In the genomic region with DNA sequence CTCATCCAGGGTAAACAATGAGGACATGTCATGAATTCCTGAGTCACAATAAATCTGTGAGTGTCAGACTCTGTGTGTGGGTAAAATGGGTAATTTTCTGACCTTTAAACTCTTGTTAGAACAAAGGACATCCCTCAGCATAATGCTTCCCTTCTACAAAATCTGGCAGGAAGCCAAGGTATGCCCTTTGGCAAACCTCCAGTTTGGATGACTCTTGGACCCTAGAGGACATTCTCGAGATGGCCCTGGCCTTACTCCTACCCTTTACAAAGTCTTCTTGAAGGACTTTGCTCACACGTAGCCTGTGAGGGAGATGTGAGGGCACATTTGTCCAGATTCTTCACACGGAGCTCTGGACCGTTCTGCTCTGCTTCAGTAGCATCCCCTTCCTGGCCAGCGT, we compare ENCODE assay signal across 9 mouse cellular contexts.
A peak's percentile ranks its signal among the peaks of the same experiment; 100 is the strongest.
DNase-seq lines count a peak whose midpoint lies in the region; ATAC-seq and TF ChIP-seq lines count a peak whose summit lies in the region.
"Had no signal": no experiment of that assay in that cellular context is flagged by ENCODE, and none has a peak within 500 bp of the region (broad histone marks: within the 10 kb centered on the region; RNA-seq: fewer than 3 reads in every experiment).

No protein-coding gene starts in this region.

- H3K9ac ChIP-seq in CH12.LX (ENCODE audit: insufficient read depth, low read depth): no peak overlapping the region
- no peak overlapping the region for H3K9ac ChIP-seq in lung, embryonic 14.5 days

- TF ChIP-seq EP300 in CH12.LX (IDR thresholded peaks at IDR 0.05; ENCODE audit: low read length): no peak

- dilution Hi-C loops in CH12.LX (cut with MboI; ENCODE audit: extremely low pct_ligation_motif_present, extremely low pct_unique_long_range_greater_than_20kb, low sequenced_read_pairs): no loop called here

- WGBS in lung, embryonic 14.5 days: 18% methylated on average over 5 of the region's 5 CpGs

- no peaks in the 10 kb centered on the region for H3K9me3 ChIP-seq in CH12.LX (replicated peaks; ENCODE audit: low read length)
- H3K9me3 ChIP-seq in lung, embryonic 14.5 days (ENCODE audit: low read depth, low read length): no peaks in the 10 kb centered on the region

- H3K36me3 ChIP-seq in CH12.LX (replicated peaks in 1 of 2; ENCODE audit: control insufficient read depth in 1 of 2, insufficient read depth in 1 of 2, low read length in 1 of 2): no peaks in the 10 kb centered on the region
- H3K36me3 ChIP-seq in lung, embryonic 14.5 days (ENCODE audit: insufficient read depth): no peaks in the 10 kb centered on the region

- intact Hi-C loops in heart, postnatal 10 days (cut with DNase I): no loop called here
- intact Hi-C loops in left cerebral cortex, postnatal 36 days (cut with DNase I): no loop called here

- no peak overlapping the region for H3K27ac ChIP-seq in CH12.LX (ENCODE audit: insufficient read depth, low read depth)
- no peak overlapping the region for H3K27ac ChIP-seq in lung, embryonic 14.5 days (ENCODE audit: low read depth)
- H3K27ac ChIP-seq: macrophage had no signal

- H3K4me3 ChIP-seq in CH12.LX (replicated peaks in 1 of 3; ENCODE audit: low read depth in 2 of 3, low read length in 2 of 3, poor library complexity in 1 of 3): no peak overlapping the region
- no peak overlapping the region for H3K4me3 ChIP-seq in lung, embryonic 14.5 days (ENCODE audit: low read depth, low read length)

- H3K4me2 ChIP-seq in CH12.LX (ENCODE audit: insufficient read depth, low read depth, poor library complexity, severe bottlenecking): peak overlapping the region; percentile 21; the same call in 1 of the 2 replicates
- H3K4me2 ChIP-seq in lung, embryonic 14.5 days: no peak overlapping the region

- no peak for TF ChIP-seq CTCF in CH12.LX (conservative IDR thresholded peaks at IDR 0.05 in 1 of 2, IDR thresholded peaks at IDR 0.05 in 1 of 2; ENCODE audit: low read depth in 2 of 2, low read length in 2 of 2)
- peak; percentile 30 for TF ChIP-seq CTCF in lung, embryonic 14.5 days (IDR thresholded peaks at IDR 0.05; ENCODE audit: low read depth)

- TF ChIP-seq POLR2A in CH12.LX (IDR thresholded peaks at IDR 0.05; ENCODE audit: low read depth, low read length): no peak

- peak; percentile 27 for DNase-seq in embryo, embryonic 10 days (ENCODE audit: low spot score)
- DNase-seq in embryo, embryonic 9.5 days (ENCODE audit: extremely low spot score): no peak
- DNase-seq in CH12.LX (ENCODE audit: extremely low read depth): no peak
- DNase-seq in heart, postnatal 10 days: peak; percentile 23 to 39
- DNase-seq in lung, embryonic 14.5 days: peak; percentile 88
- DNase-seq in urinary bladder, postnatal 25 days (ENCODE audit: low spot score): no peak
- no peak for DNase-seq in left cerebral cortex, postnatal 36 days (ENCODE audit: low spot score in 2 of 2)
- DNase-seq in spleen, postnatal 4 days (ENCODE audit: low spot score in 2 of 2): no peak

- TF ChIP-seq RAD21 in CH12.LX (IDR thresholded peaks at IDR 0.05; ENCODE audit: low read depth, low read length): no peak

- no peaks in the 10 kb centered on the region for H3K79me2 ChIP-seq in CH12.LX (replicated peaks; ENCODE audit: control insufficient read depth, extremely low read depth, insufficient read depth, poor library complexity, severe bottlenecking)

- ATAC-seq in lung, embryonic 14.5 days (ENCODE audit: insufficient read depth): peak; percentile 75

- H3K27me3 ChIP-seq in CH12.LX (replicated peaks): no peaks in the 10 kb centered on the region
- H3K27me3 ChIP-seq in lung, embryonic 14.5 days (ENCODE audit: insufficient read depth, low read length): no peaks in the 10 kb centered on the region

- in situ Hi-C loops in CH12.LX (cut with MboI; ENCODE audit: low pct_ligation_motif_present, low pct_unique_long_range_greater_than_20kb, low sequenced_read_pairs): no loop called here

- no peaks in the 10 kb centered on the region for H3K4me1 ChIP-seq in CH12.LX (ENCODE audit: control insufficient read depth in 1 of 2, insufficient read depth in 2 of 2)
- H3K4me1 ChIP-seq in lung, embryonic 14.5 days (ENCODE audit: insufficient read depth): peaks cover 13% of the 10 kb centered on the region; the same call in 1 of the 2 replicates

TF ChIP-seq in CH12.LX, 34 proteins besides CTCF, POLR2A, EP300 and RAD21:
- no peak for TF ChIP-seq RCOR1 (conservative IDR thresholded peaks at IDR 0.05; ENCODE audit: low read depth, low read length)
- TF ChIP-seq NRF1 (IDR thresholded peaks at IDR 0.05; ENCODE audit: low read depth, low read length): no peak
- no peak for TF ChIP-seq JUND (conservative IDR thresholded peaks at IDR 0.05; ENCODE audit: low read depth, low read length)
- TF ChIP-seq SIN3A (IDR thresholded peaks at IDR 0.05; ENCODE audit: low read length): no peak
- no peak for TF ChIP-seq SMC3 (IDR thresholded peaks at IDR 0.05; ENCODE audit: low read depth, low read length)
- TF ChIP-seq MAZ (IDR thresholded peaks at IDR 0.05; ENCODE audit: low read depth, low read length): no peak
- no peak for TF ChIP-seq ZNF384 (IDR thresholded peaks at IDR 0.05; ENCODE audit: low read depth, low read length)

Comparison
In these comparisons a context has a peak if more than half of its experiments do, and no peak if none do; other contexts are left out.
1. DNase-seq: peak in embryo, embryonic 10 days (single experiment), heart, postnatal 10 days (2 of 2) and lung, embryonic 14.5 days (single experiment); none in embryo, embryonic 9.5 days (single experiment), CH12.LX (single experiment), urinary bladder, postnatal 25 days (single experiment), left cerebral cortex, postnatal 36 days (0 of 2) and spleen, postnatal 4 days (0 of 2).